Mouse (Mus musculus): ENCODE measurements at regions not wholly inside any gene's neighbourhood (a gene's known extent, or its start where the extent isn't known, plus 50 kb on each side); places are given as distances from the start of the nearest gene placed in this dataset.

- DNase-seq = no peak
These were observed 1130.1 kb upstream of the Gulo start for GRCm38 (mm10) chr14:67139152-67139551.

DNA sequence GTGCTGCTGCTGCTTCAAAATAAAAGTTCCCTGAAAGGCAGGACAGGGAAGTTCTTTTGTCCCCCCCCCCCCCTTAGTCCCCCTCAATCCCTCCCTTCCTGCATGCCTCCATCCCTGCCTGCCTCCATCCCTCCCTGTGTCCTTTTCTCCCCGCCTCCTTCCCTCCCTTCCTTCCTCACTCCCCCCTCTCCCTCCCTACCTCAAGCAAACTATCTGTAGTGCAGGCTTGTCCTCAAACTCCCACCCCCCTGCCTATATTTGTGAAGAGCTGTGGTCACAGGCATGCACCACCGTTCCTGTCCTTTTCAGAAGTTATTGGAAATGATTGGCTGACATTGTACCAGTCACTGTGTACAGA, 1127.1 kb upstream of the Gulo start:
- DNase-seq = no peak

GRCm38 (mm10) chr14:67135221-67136140, 1126.5 kb upstream of the Gulo start:
- no peak for DNase-seq

- no peak for DNase-seq
These were observed 1124.2 kb upstream of the Gulo start for GRCm38 (mm10) chr14:67133221-67133620.

DNA sequence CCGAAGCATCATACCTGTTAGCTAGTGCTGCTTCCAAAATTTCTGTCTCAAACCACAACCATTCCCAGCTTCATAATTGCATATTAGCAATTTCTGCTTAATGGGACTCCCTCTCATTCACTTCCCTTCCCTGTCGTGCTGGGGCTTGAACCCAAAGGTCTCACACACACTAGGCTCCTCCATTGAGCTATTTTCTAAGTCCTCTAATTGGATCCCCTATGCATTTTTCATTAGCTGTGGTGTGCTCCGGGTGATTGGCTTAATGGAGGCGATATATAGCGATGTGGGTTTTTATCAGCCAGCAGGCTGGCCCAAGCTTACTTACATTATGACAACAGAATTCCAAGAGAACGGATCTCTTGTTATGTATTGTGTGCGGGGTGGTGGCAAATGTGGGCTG, 1118.1 kb upstream of the Gulo start:
- no peak for DNase-seq

- no peak for DNase-seq
These were observed 1117.2 kb upstream of the Gulo start for GRCm38 (mm10) chr14:67126254-67126653.

GRCm38 (mm10) chr14:67123300-67123699, 1114.3 kb upstream of the Gulo start:
- no peak for DNase-seq

Data from thymus, postnatal 14 days (tissue).